Mouse (Mus musculus) right cerebral cortex, postnatal 4 days (tissue): ENCODE measurements around the gene Dscam.

ENCODE experiments used
- DNase-seq: peaks from one replicate; pipeline ENCODE4 v3.0.0-alpha.2; 2022

Dscam gene

DNA sequence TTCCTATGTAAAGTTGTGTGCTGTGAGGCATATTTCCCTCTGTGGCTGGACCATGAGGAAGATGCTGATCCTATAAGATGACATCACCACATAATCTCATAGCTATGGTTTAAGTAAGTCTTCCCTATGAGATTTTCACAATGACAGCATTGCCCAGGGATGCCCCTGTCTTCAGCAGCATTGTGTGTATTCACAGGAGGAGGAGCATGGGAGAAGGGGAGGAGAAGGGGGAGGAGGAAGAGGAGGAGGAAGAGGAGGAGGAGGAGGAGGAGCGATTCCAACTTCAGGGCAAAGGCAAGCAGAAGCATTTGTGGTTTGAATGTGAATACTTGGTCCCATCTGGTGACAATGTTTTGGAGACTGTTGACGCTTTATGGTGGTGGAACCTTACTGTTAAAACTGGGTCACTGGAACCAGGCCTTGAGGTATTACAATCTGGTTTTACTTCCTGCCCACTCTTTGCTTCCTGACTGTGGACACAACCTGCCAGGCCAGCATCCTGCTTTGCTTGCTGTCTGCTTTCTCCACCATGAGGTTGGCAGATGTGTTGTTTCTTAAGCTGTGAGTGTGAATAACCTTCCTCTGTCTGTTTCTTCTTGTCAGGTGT is 154.2 kb downstream of the Dscam start:
- no peak for DNase-seq

GRCm38 (mm10) chr16:97014343-97014742 is 156.2 kb downstream of the Dscam start:
- no peak for DNase-seq

DNA sequence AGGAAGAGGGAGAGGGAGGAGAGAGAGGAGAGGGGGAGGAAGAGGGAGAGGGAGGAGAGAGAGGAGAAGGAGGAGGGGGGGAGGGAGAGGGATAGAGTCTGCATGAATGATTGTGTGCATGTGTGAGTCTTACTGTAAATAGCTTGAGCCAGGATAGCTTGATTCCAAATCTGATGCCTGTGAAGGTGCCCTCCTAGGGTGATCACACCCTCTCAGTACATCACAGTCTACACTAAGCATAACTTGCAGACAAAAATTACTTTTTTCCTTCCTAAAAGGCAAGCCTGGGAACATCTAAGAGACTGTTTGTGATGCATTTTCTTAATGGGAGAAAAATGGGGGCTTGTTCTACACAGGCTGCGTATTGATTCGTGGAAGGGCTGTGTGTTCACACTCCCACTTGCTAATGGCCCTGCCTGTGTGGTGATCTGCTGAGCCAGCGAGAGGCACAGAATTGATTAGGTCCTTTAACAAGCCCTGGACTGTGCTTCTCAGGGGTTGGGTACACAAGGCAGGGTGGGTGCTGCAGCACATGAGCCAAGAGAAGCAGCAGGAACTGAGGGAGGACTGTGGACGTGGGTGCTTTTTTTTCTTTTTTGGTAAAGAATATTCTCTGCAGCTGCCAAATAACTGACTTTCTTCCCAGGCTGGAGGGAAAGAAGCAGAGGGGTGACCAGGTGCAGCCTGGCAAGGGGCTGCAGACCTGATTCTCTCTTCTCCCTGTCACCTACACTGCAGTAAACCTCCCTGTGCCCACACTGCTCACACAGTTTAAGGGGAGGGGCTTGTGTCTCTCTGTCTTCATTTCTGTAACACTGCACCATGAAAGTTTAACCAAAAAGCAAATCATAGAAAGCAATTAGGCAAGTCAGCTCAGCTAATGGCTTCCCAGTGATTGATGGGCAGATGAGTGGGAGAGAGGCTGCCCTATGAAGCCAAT is 161.2 kb downstream of the Dscam start:
- DNase-seq, result no peak

- DNase-seq, result peak; percentile 25
Observed at GRCm38 (mm10) chr16:97007892-97008527, 162.5 kb downstream of the Dscam start.

GRCm38 (mm10) chr16:97006854-97007182 is 163.7 kb downstream of the Dscam start:
- DNase-seq, result no peak

GRCm38 (mm10) chr16:97006041-97006853 is 164.3 kb downstream of the Dscam start:
- no peak for DNase-seq

GRCm38 (mm10) chr16:97003965-97004364 is 166.6 kb downstream of the Dscam start:
- no peak for DNase-seq

DNA sequence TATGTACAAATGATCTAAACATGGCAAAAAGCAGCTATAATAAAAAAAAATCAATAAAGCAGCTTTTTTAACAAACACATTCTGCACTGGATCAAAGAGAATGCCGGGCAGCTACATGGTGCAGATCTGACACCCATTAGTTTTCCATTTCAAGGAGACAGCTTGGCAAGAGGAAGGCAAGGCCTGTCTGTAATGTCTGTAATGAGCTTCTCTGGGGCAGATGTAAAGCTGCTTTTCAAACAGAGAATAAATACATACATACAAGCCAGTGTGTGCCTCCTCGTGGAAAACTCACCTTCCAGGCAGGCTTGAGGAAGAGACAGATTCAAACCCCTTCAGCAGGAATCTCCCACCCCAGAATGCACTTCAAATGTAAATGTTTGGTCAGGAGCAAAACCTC is 167.7 kb downstream of the Dscam start:
- DNase-seq, result no peak

DNA sequence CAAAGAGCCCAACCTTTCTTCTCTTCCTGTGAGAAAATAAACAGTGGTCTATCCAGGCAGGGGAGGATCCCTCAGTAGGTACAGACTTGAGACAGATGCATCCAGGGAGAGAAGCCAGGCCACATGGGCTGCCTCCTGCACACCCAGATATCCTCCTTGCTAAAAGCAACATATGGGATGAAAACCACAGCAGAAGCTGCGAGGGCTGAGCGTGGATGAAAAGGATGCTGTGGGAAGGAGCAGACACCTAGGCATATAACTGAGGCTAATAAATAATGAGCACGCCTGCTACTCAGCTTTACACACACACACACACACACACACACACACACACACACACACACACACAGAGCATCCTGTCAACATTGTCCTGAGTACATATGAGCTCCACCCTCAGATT is 168.4 kb downstream of the Dscam start:
- DNase-seq, result no peak

DNA sequence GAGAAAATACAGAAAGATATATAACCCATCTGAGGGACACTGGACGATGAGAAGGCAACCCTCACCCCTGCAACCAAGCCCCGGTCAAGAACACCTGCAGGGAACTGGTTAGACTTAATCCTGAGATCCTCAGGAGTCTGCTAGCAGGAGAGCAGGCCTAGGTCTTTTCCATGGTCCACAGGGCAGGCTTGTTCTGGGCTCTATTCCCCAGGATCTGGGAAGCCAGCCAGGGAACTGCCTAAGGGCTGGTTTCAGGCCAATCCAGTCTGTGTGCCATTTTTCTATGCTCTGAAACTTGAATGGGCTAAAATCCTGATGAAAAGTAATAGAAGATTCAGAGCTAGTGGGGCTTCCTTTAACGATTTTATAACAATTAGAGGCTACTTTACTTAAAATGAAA is 173.7 kb downstream of the Dscam start:
- DNase-seq, result peak; percentile 79

DNA sequence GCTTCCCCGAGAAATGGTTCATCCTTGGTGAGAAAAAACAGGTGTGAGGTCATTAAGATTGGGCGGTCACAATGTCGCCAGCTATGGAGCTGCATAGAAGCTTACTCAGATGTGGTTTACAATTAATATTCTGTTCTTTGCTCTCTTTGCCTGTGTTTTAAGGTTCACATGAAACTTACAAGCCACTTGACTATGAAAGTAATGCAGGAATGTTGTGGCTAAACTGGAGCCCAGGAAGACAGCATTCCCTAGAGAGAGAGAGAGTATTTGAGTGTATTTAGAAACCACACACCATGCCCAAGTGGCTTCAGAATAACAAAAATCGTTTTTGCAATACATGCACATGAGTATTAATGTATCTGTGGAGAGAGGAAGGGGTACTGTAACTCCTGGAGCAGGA is 174.7 kb downstream of the Dscam start:
- no peak for DNase-seq

- DNase-seq, result no peak
Observed at GRCm38 (mm10) chr16:96987396-96987795, 183.2 kb downstream of the Dscam start.

DNA sequence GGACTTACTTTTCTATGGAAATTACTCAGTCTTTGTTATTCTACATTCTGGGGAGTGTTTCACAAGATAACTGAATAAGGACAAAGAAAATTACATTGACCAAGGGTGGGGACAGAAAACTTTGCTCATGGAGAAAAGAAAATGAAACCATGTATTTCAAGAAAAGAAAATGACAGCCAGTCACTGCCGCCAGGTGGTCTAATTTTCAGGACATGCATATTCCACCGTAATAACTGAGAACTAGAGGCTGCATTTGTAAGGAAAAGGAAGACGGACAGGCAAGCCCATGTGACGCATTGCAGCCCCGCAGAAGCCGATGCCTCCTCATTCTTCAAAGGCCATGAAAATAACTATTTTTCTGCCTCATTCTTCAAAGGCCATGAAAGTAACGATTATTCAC is 197.3 kb downstream of the Dscam start:
- no peak for DNase-seq

DNA sequence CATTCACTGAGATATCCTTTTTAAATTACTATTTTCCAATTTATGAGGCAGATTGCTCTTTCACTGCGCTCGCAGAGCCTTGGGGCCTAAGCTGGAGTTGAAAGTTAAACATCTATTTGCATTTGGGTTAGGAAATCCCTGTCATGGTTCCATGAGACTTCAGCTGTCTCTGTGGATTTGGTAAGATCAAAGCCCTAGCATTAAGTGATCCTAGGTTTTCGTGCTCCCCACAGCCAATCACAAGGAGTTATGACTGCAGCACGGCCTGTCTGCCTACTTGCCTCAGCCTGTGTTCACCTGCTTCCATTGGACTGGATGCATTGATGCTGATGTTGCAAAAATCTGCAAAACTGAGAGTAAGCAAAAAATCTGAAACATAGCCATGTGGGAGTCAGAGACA is 198.8 kb downstream of the Dscam start:
- DNase-seq, result no peak

- no peak for DNase-seq
Observed at GRCm38 (mm10) chr16:96970412-96970811, 200.1 kb downstream of the Dscam start.

- no peak for DNase-seq
Observed at GRCm38 (mm10) chr16:96969643-96970042, 200.9 kb downstream of the Dscam start.

- DNase-seq, result no peak
Observed at GRCm38 (mm10) chr16:96968885-96969480, 201.6 kb downstream of the Dscam start.

DNA sequence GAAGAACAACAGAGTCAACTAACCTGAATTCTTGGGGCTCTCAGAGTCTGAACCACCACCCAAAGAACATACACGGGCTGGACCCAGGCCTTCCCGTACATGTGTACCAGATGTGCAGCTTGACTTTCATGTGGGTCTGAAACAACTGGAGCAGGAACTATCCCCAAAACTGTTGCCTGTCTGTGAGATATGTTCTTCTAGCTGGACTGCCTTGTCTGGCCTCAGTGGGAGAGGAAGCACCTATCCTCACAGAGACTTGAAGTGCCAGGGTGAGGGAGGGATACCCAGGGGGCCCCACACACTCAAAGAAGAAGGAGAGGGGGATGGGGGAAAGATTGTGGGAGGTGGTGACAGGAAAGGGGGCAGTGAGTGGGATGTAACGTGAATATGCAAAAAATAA is 210.9 kb downstream of the Dscam start:
- no peak for DNase-seq

DNA sequence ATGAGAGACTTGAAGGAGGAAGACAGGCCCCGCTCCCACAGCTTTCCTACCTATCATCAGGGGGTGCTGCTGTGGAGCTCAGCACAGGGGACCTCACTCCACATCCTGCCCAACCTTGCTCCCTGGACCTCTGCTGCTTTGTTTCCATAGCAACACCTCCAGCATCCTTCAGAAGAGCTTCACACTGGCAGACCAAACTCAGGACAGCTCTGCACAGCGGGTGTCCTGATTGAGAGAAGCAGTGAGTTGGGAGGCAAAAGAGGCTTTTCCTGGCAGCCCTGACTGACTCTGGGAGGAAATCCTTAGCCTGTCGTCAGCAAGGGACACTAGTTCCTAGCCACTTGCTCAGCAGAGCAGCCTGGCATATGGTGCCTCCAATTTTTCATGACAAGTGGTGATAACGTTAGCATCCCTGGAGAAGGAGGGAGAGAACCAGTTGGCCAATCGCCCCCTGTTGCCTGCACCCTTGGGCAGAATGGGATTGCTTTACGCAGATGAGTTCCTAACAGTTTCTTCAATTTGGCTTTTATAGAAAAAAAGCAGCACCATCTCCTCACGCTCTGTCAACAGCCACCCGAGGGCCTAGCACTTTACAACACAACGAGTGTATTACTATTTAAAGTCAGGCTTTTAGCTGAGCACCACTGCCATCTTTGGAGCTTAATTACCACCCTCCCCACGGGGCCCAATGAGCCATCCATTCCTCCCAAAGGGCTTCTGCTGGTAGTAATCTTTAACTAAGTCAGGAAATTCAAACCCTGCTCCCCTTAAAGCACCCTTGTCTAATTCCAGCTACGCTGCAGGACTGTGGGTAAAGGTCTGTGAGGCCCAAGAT is 224.9 kb downstream of the Dscam start:
- peak; percentile 13 for DNase-seq

- no peak for DNase-seq
Observed at GRCm38 (mm10) chr16:96943648-96944047, 226.9 kb downstream of the Dscam start.

- no peak for DNase-seq
Observed at GRCm38 (mm10) chr16:96934795-96935194, 235.8 kb downstream of the Dscam start.

GRCm38 (mm10) chr16:96932211-96932610 is 238.3 kb downstream of the Dscam start:
- DNase-seq, result no peak
